Mouse (Mus musculus) gastrocnemius, postnatal 36 days (tissue): ENCODE measurements around the gene Dus4l. TPM values are rescaled to one million over a fixed set of nuclear protein-coding genes. Genes with fewer than 3 reads are reported as not detected.

Experiments
- DNase-seq, 2 experiments: peaks; one replicate each; pipeline ENCODE4 v3.0.0; 2022
- intact Hi-C: fragments of 180-260 bp; cut with DNase I; formaldehyde crosslinking; loops from one replicate; pipeline ENCODE4 v1.15.1; 2025
- total RNA-seq, 2 experiments: library from RNA; stranded (reverse); gene quantifications; 2 replicates each; pipeline ENCODE4 v1.2.3; 2021

Gene Dus4l
- total RNA-seq, 2 experiments from 2014 or later: 2.6 to 5.2 TPM

- no peak for DNase-seq
- intact Hi-C loops: no loop called here
These were observed 49.7 kb downstream of the Dus4l start for GRCm38 (mm10) chr12:31604894-31605293.

- no peak for DNase-seq
- intact Hi-C loops: no loop called here
These were observed 51.0 kb downstream of the Dus4l start for GRCm38 (mm10) chr12:31603586-31603985.

- intact Hi-C loops: no loop called here
- DNase-seq: no peak
These were observed 60.3 kb downstream of the Dus4l start for GRCm38 (mm10) chr12:31594296-31594695.

GRCm38 (mm10) chr12:31592011-31592410, 62.6 kb downstream of the Dus4l start:
- no peak for DNase-seq
- intact Hi-C loops: no loop called here

Other genes with a start within 250 kb of the Dus4l start
- gene Cbll1, start 155.2 kb downstream of the Dus4l start, total RNA-seq: 10 to 100 TPM in 1 of 2 experiments, 1 to 10 TPM in 1; 7.5 to 10.6 TPM
- not detected for gene Slc26a4, start 94.9 kb downstream of the Dus4l start, total RNA-seq
- gene Bcap29, start 20.2 kb downstream of the Dus4l start, total RNA-seq: 10 to 100 TPM; 24.9 to 29.0 TPM
- 10 to 100 TPM; 22.7 to 25.1 TPM for gene Cog5, start within 50 bp of the Dus4l start, total RNA-seq
- gene Gpr22, start 59.1 kb upstream of the Dus4l start, total RNA-seq: not detected